9 mouse cellular contexts compared by ENCODE assay signal in the genomic region with DNA sequence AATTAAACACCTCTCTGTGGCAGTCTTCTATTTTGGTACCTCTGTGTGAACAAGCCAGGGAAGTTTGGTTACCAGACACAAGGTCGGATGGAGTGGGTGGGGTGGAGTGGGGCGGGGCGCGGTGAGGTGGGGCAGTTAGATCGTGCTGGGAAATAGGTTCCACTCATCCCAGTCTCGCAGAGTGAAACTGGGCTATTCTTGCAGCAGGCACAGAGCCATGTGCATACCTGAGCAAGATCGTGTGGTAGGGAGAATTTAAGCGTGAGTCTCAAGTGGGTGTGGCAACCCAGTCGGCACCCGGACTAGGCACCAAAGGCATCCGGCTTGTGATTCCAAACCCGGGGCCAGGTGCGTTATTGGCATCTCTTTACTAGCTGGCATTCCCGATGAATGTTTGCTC. TPM values are rescaled to one million over a fixed set of nuclear protein-coding genes. Genes with fewer than 3 reads are reported as not detected.
DNase-seq lines count a peak whose midpoint lies in the region; ATAC-seq and TF ChIP-seq lines count a peak whose summit lies in the region.
"Had no signal": no experiment of that assay in that cellular context is flagged by ENCODE, and none has a peak within 500 bp of the region (broad histone marks: within the 10 kb centered on the region; RNA-seq: fewer than 3 reads in every experiment).

No protein-coding gene starts in this region.

- peak overlapping the region; percentile 49 for H3K4me3 ChIP-seq in thymus, adult 2 months (ENCODE audit: control insufficient read depth, insufficient read depth, low read length)
- peak overlapping the region; percentile 66 for H3K4me3 ChIP-seq in hindbrain, embryonic 12.5 days

- no peak for TF ChIP-seq CTCF in thymus, adult 2 months (IDR thresholded peaks at IDR 0.05; ENCODE audit: borderline replicate concordance, control insufficient read depth, extremely low read depth, insufficient read depth, low read length, poor library complexity)

- ATAC-seq in hindbrain, embryonic 12.5 days (ENCODE audit: low FRiP score), result peak; percentile 30

- peaks cover 9% of the 10 kb centered on the region for H3K4me1 ChIP-seq in thymus, adult 2 months (replicated peaks; ENCODE audit: control insufficient read depth, insufficient read depth, low read length)
- peaks cover 13% of the 10 kb centered on the region for H3K4me1 ChIP-seq in hindbrain, embryonic 12.5 days

- H3K27ac ChIP-seq in thymus, adult 2 months (ENCODE audit: control insufficient read depth, insufficient read depth, low read length), result no peak overlapping the region
- no peak overlapping the region for H3K27ac ChIP-seq in hindbrain, embryonic 12.5 days

- H3K36me3 ChIP-seq in thymus, adult 2 months (ENCODE audit: control insufficient read depth, insufficient read depth, low read length), result no peaks in the 10 kb centered on the region
- H3K36me3 ChIP-seq in hindbrain, embryonic 12.5 days, result no peaks in the 10 kb centered on the region

- no peaks in the 10 kb centered on the region for H3K9me3 ChIP-seq in hindbrain, embryonic 12.5 days (replicated peaks)

- no peak for TF ChIP-seq POLR2A in thymus, adult 2 months (IDR thresholded peaks at IDR 0.05; ENCODE audit: control insufficient read depth, extremely low read depth, insufficient read depth, low read length, poor library complexity)

- peak overlapping the region; percentile 93 for H3K4me2 ChIP-seq in hindbrain, embryonic 12.5 days (replicated peaks)

- H3K9ac ChIP-seq in hindbrain, embryonic 12.5 days, result peak overlapping the region; percentile 63; the same call in 1 of the 2 replicates

- no peaks in the 10 kb centered on the region for H3K27me3 ChIP-seq in thymus, adult 2 months (ENCODE audit: control insufficient read depth, insufficient read depth, low read length)
- H3K27me3 ChIP-seq in hindbrain, embryonic 12.5 days, result peaks cover 36% of the 10 kb centered on the region

- peak; percentile 10 for DNase-seq in adrenal gland, postnatal 14 days
- no peak for DNase-seq in adrenal gland, adult (ENCODE audit: inconsistent age in 2 of 2, low spot score in 1 of 2)
- no peak for DNase-seq in thymus, adult 2 months
- no peak for DNase-seq in thymus, adult 18-20 months
- DNase-seq in lung, postnatal 36 days, result peak; percentile 27
- no peak for DNase-seq in natural killer cell, adult 2 months (ENCODE audit: low spot score in 2 of 2)
- DNase-seq in adrenal gland, adult 18-20 months (ENCODE audit: low spot score in 2 of 2), result no peak

- WGBS in thymus, adult 2 months, result 1% methylated on average over 14 of the region's 14 CpGs
- 4% methylated on average over 14 of the region's 14 CpGs for WGBS in hindbrain, embryonic 12.5 days

RNA-seq across cellular contexts. Expression of a gene that starts 0.5 kb away (rescaled TPM):
- 2.0 and 3.0 TPM in 2 replicates for total RNA-seq in adrenal gland, postnatal 14 days (2021)
- polyA plus RNA-seq in thymus, adult 2 months (2012; rRNA removed), result 1.5 and 2.2 TPM in 2 replicates
- 3.6 and 4.3 TPM in 2 replicates for polyA plus RNA-seq in hindbrain, embryonic 12.5 days (2016; fragmentation: Nextera tagmentation; extraction: Ambion mirVana)
- under 1 TPM; 0.67 to 0.86 TPM for total RNA-seq in adrenal gland, adult 18-20 months (2021)

RNA-seq across cellular contexts. Expression of a gene that starts 28.1 kb away (rescaled TPM):
- 0.56 TPM in 1 of 2 replicates, not detected in the other for total RNA-seq in adrenal gland, postnatal 14 days (2021)
- polyA plus RNA-seq in thymus, adult 2 months (2012; rRNA removed), result 10.3 and 13.8 TPM in 2 replicates
- 0.48 TPM in 1 of 2 replicates, not detected in the other for polyA plus RNA-seq in hindbrain, embryonic 12.5 days (2016; fragmentation: Nextera tagmentation; extraction: Ambion mirVana)
- total RNA-seq in adrenal gland, adult 18-20 months (2021), result under 1 TPM in 1 of 2 experiments, not detected in 1; 0.35 TPM
- total RNA-seq: heart, adult 18-20 months had no signal

RNA-seq across cellular contexts. Expression of a gene that starts 43.8 kb away (rescaled TPM):
- 57.4 and 65.0 TPM in 2 replicates for total RNA-seq in adrenal gland, postnatal 14 days (2021)
- 41.0 and 43.4 TPM in 2 replicates for polyA plus RNA-seq in thymus, adult 2 months (2012; rRNA removed)
- polyA plus RNA-seq in hindbrain, embryonic 12.5 days (2016; fragmentation: Nextera tagmentation; extraction: Ambion mirVana), result 124 and 127 TPM in 2 replicates
- total RNA-seq in adrenal gland, adult 18-20 months (2021), result 10 to 100 TPM; 49.1 to 49.4 TPM

Comparison
In these comparisons a context has a peak if more than half of its experiments do, and no peak if none do; other contexts are left out.
1. DNase-seq: peak in adrenal gland, postnatal 14 days (single experiment) and lung, postnatal 36 days (single experiment); none in adrenal gland, adult (0 of 2), thymus, adult 2 months (single experiment), thymus, adult 18-20 months (0 of 2), natural killer cell, adult 2 months (0 of 2) and adrenal gland, adult 18-20 months (0 of 2).